Mouse (Mus musculus) testis, adult 2 months (tissue): ENCODE data around the gene Ezh2.

Source experiments
- CTCF ChIP-seq: fragments of 200-500 bp; IDR thresholded peaks from 2 replicates; pipeline ENCODE4 v1.5.1; 2012; ENCODE audit warnings: low read depth, mild to moderate bottlenecking, inconsistent platforms, low read length, moderate library complexity; ENCODE audit not compliant: control insufficient read depth, insufficient read depth, insufficient replicate concordance
- POLR2A ChIP-seq: fragments of 200-500 bp; IDR thresholded peaks from 2 replicates; pipeline ENCODE4 v1.6.1; 2012; ENCODE audit warnings: low read depth, mild to moderate bottlenecking, inconsistent platforms, low read length, moderate library complexity; ENCODE audit not compliant: control insufficient read depth

GRCm38 (mm10) chr6:47594141-47594835 is 853 bp downstream of the Ezh2 start:
- TF ChIP-seq CTCF (no peak), POLR2A (no peak)
